Mouse (Mus musculus) cortical plate, adult 2 months (tissue): ENCODE measurements around the gene Rpl11. TPM values are rescaled to one million over a fixed set of nuclear protein-coding genes. Genes with fewer than 3 reads are reported as not detected.

Experiments
- H3K27ac ChIP-seq: fragments of 200-500 bp; 2 replicates; pipeline ENCODE4 v1.5.1; 2012; ENCODE audit warnings: low read length, control low read depth, inconsistent platforms; ENCODE audit not compliant: insufficient read depth
- H3K4me1 ChIP-seq: fragments of 200-500 bp; 2 replicates; pipeline ENCODE4 v1.6.1; 2011; ENCODE audit warnings: low read length; ENCODE audit not compliant: control insufficient read depth, insufficient read depth
- H3K4me3 ChIP-seq: fragments of 200-500 bp; 2 replicates; pipeline ENCODE4 v1.5.1; 2011; ENCODE audit warnings: mild to moderate bottlenecking, low read length, control low read depth; ENCODE audit not compliant: insufficient read depth
- CTCF ChIP-seq: fragments of 200-500 bp; IDR thresholded peaks from 2 replicates; pipeline ENCODE4 v1.5.1; 2011; ENCODE audit warnings: mild to moderate bottlenecking, control low read depth, low read length; ENCODE audit not compliant: insufficient read depth; ENCODE audit errors: extremely low read depth
- POLR2A ChIP-seq: fragments of 200-500 bp; IDR thresholded peaks from 2 replicates; pipeline ENCODE4 v1.6.1; 2011; ENCODE audit warnings: mild to moderate bottlenecking, low read length, control low read depth; ENCODE audit not compliant: insufficient read depth; ENCODE audit errors: extremely low read depth
- polyA plus RNA-seq: library from polyadenylated mRNA; depleted of rRNA; stranded (reverse); fragments of >200 nt; gene quantifications from 2 replicates; pipeline ENCODE4 v1.2.3, GENCODE M21; 2012

Gene Rpl11
- polyA plus RNA-seq, 1 experiment: 511 TPM

GRCm38 (mm10) chr4:136030968-136031909, 22.0 kb downstream of the Rpl11 start:
- no peak overlapping the region for H3K27ac ChIP-seq
- no peak overlapping the region for H3K4me3 ChIP-seq
- no peaks in the 10 kb centered on the region for H3K4me1 ChIP-seq
- TF ChIP-seq POLR2A (no peak), CTCF (no peak)

GRCm38 (mm10) chr4:136028689-136029088, 24.5 kb downstream of the Rpl11 start:
- no peak overlapping the region for H3K27ac ChIP-seq
- no peaks in the 10 kb centered on the region for H3K4me1 ChIP-seq
- TF ChIP-seq POLR2A (no peak), CTCF (no peak)
- no peak overlapping the region for H3K4me3 ChIP-seq

- Histone ChIP-seq H3K27ac (no peak overlapping the region), H3K4me1 (no peaks in the 10 kb centered on the region), H3K4me3 (no peak overlapping the region)
- no peak for TF ChIP-seq CTCF
- TF ChIP-seq POLR2A: no peak
These were observed 25.1 kb downstream of the Rpl11 start for GRCm38 (mm10) chr4:136028132-136028564.

GRCm38 (mm10) chr4:136027416-136028131, 25.7 kb downstream of the Rpl11 start:
- Histone ChIP-seq H3K4me3 (no peak overlapping the region), H3K27ac (no peak overlapping the region)
- TF ChIP-seq CTCF (no peak), POLR2A (no peak)

GRCm38 (mm10) chr4:136025350-136025749, 27.9 kb downstream of the Rpl11 start:
- Histone ChIP-seq H3K4me1 (no peaks in the 10 kb centered on the region), H3K4me3 (no peak overlapping the region), H3K27ac (no peak overlapping the region)
- TF ChIP-seq CTCF (no peak), POLR2A (no peak)

More at GRCm38 (mm10) chr4:136027416-136028131, 25.7 kb downstream of the Rpl11 start:
- no peaks in the 10 kb centered on the region for H3K4me1 ChIP-seq

- H3K4me1 ChIP-seq: no peaks in the 10 kb centered on the region
- H3K4me3 ChIP-seq: no peak overlapping the region
- TF ChIP-seq POLR2A: no peak
- TF ChIP-seq CTCF: no peak
- H3K27ac ChIP-seq: no peak overlapping the region
These were observed 30.3 kb downstream of the Rpl11 start for GRCm38 (mm10) chr4:136022924-136023323.

- Histone ChIP-seq H3K4me1 (no peaks in the 10 kb centered on the region), H3K4me3 (peak within 1 kb of the TSS; percentile 87), H3K27ac (no peak within 1 kb of the TSS)
- TF ChIP-seq POLR2A (peak; percentile 76), CTCF (no peak)
These were observed 31.6 kb downstream of the Rpl11 start, which contains the start of gene Eloa for GRCm38 (mm10) chr4:136021549-136022047. Eloa (minus strand) TSS chr4:136021763.

- no peak for TF ChIP-seq POLR2A
- no peak for TF ChIP-seq CTCF
- peak overlapping the region; percentile 87 for H3K4me3 ChIP-seq
- no peak overlapping the region for H3K27ac ChIP-seq
- peaks cover 2% of the 10 kb centered on the region; the same call in 1 of the 2 replicates for H3K4me1 ChIP-seq
These were observed 32.3 kb downstream of the Rpl11 start for GRCm38 (mm10) chr4:136020743-136021548.
